Mouse (Mus musculus) G1E-ER4 (cell line): ENCODE data around the gene Lgals2. TPM values are rescaled to one million over a fixed set of nuclear protein-coding genes. Genes with fewer than 3 reads are reported as not detected.

ENCODE experiments used
- GATA1 ChIP-seq: IDR thresholded peaks from one replicate; pipeline ENCODE4 v1.8.0; 2012; ENCODE audit warnings: low read length, inconsistent platforms
- polyA plus RNA-seq: library from polyadenylated mRNA; stranded (reverse); fragments of >175 nt; gene quantifications from 2 replicates; pipeline ENCODE4 v1.2.3, GENCODE M21; 2012

Lgals2 gene
- polyA plus RNA-seq, 1 experiment: not detected

DNA sequence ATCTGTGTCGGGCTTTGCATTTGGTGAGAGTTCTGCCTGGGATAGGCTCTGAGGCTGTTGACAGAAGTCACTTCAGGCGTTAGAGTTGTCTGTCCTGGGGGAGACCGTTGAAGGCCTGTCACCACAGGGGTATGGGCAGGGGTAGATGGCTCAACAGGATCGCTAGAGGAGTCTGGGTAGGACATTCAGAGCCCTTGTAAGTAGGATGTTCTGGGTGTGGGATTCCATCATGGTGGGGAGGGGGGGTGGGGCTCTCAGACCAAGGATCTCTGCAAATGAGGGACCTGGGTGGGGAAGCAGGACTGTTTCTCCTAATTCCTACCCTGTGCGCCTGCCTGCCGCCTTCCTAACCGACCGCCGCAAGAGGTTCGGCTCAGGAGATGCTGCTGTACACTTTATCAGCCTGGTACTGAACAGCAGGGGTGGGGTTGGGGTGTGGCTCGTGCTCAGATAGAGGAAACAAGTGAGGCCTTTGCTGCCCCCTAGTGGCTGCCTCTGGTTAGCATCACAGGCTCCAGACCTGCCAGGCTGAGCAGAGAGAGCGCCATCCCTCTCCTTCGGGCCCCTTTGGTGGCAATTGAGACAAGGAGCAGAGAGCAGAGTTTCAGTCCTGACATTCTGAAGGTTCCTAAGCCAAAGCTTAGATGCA, 3.7 kb downstream of the Lgals2 start:
- TF ChIP-seq GATA1: no peak

DNA sequence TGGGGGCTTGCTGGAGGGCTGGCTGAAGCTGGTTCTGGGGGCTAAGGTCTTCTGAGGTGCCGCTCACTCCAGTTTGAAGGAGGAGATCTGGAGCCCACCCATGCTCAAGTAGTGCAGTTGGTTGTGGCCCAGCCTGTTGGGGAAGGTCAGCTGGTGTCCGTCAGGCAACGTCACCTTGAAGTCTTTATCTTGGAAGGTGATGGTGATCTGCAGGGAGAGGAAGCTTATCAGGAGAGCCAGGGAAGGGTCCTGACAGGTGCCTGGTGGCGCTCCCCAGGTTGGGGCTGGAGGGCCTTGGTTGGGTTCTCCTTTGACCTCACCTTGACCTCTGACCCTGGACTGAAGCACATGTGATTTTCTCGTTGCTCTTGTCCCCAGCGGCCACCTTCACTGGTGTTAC, 4.4 kb downstream of the Lgals2 start:
- TF ChIP-seq GATA1: no peak

DNA sequence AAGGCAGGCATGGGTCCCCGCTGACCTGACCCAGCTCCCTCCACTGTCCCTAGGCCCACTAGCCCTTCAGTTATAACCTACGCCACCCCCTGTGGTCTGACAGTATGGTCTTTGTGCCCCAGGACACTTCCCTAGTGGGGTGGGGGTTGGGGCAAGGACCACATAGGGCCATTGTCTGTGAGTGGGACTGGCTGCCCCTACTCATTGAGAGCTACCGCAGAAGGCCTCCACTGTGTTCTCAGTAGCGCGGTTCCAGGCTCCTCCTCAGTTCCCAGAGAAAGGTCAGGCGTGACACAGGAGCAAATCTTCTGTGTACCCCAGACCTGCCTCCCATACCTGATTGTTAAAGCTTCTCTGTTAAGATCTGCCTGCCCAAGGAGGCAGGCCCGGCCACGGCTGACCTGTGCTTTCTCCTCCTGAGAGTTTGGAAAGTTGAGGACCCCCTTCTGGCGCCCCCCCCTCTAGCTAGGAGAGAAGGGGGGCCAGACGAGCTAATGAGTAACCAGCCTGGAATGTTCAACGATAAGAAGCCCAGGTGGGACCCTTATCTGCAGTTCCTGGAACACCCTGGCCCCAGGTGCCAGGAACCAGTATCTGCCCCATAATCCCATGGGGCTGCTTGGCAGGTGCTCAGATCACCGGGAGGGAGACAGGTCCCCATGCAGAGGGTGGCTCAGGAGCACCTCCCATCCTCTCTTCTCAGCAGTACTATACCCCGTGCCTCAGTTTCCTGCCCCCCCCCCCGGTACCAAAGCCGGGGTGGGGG, 5.1 kb downstream of the Lgals2 start:
- no peak for TF ChIP-seq GATA1

DNA sequence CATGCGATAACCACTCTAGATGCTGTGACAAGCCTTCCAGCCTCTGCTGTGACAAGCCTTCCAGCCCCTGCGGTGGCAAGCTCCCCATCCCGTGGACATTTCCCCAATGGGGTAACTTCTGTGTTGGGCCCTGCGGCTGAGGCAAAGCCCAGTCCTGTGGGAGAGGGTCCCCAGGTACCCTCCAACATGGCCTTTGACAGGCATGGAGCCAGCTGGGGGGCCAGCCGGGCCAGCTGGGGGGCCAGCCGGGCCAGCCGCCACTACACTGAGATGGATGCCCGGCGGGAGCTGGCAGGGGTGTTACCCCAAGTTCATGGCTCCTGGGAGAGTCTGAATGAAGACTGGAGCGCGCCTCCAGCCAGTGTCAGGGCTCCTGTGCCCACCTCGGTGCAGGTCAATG, 5.8 kb downstream of the Lgals2 start:
- no peak for TF ChIP-seq GATA1

DNA sequence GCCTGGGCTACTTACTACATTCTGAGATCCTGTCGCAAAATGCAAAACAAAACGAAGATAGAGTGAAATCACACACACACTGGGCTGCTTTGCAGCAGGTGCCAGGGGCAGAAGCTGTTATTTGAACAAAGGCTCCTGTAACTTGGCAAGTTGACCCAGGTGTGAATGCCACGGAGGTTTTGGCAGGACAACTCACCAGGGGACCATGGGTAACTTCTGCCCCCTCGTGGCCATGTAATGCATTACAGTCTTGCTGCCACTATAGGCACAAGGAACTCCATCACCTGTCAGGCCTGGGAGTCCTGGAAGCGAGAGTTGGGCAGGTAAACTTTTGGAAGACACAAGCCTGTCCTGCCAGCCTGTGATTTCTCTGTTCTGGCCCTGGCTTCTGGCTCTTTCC, 6.9 kb downstream of the Lgals2 start:
- TF ChIP-seq GATA1: no peak

DNA sequence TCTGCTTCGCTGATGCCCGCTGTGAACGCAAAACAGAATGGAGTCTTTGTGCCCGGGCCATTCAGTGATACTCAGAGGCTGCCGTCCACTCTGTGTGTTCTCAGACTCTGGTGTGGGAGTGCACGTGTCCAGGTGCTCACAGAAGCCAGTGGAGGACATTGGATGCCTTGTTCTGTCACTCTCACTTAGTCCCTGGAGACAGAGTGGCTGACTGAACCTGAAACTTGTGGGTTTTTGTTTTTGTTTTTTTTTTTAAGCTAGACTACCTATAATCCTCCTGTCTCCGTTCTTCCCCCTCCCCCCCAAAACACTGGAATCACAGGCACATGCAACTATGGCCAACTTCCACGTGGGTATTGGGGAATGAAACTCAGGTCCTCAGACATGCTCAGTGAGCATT, 9.0 kb downstream of the Lgals2 start:
- no peak for TF ChIP-seq GATA1

DNA sequence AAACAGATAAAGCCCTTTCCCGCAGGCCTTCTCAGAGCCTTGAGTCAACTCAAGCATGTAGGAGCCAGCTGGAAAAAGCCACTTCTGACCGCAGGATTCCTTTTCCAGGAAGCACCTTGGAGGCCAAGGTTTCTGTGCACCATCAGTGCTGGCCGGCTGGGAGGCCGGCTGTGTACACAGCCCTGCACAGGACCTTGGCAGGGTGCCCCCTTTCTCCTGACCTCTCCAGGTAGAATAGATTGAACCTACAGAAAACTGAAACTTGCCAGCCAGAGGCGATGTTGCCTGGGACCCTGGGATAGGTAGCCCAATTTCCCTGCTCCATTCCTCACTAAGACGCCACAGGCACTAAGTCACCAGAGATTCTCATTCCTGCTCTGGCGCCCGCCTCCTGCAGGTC, 9.5 kb downstream of the Lgals2 start:
- no peak for TF ChIP-seq GATA1

DNA sequence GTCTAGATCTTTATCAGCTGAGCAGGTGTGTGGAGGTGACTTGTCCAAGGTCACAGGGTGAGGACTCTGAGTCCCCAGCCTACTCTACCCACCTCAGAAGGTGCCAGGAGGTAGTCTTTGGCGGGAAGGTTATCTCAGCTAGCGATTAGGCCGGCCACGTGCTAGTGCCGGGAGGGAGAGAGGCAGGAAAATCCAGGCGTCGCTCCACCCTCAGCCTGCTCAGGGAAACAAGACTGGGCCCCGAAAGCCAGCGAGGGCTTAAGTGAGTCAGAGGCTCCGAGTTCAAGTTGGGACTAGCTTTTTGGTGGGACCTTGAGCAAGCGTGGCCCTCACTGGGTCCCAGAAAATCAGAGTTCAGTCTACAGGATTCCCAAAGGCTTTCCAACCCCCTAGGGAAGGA, 10.0 kb downstream of the Lgals2 start:
- TF ChIP-seq GATA1: no peak

DNA sequence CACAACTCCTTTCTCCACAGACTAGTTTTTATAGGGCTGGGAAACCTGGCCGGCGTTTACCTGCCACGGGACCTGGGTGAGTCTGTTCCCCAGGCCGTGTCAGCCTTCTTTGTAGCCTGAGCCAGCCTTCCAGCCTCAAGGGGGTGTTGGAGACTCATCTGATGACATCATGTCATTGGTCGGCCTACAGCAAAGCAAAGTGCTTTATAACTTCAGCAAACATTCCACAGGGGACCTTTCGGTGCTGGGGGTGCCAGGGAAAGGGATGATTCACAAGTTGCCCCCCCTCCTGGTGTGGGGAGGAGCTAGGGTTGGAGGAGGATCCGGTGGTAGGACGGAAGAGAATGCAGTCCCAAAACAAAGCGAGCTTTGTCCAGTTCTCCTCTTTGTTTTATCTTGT, 10.5 kb downstream of the Lgals2 start:
- no peak for TF ChIP-seq GATA1

DNA sequence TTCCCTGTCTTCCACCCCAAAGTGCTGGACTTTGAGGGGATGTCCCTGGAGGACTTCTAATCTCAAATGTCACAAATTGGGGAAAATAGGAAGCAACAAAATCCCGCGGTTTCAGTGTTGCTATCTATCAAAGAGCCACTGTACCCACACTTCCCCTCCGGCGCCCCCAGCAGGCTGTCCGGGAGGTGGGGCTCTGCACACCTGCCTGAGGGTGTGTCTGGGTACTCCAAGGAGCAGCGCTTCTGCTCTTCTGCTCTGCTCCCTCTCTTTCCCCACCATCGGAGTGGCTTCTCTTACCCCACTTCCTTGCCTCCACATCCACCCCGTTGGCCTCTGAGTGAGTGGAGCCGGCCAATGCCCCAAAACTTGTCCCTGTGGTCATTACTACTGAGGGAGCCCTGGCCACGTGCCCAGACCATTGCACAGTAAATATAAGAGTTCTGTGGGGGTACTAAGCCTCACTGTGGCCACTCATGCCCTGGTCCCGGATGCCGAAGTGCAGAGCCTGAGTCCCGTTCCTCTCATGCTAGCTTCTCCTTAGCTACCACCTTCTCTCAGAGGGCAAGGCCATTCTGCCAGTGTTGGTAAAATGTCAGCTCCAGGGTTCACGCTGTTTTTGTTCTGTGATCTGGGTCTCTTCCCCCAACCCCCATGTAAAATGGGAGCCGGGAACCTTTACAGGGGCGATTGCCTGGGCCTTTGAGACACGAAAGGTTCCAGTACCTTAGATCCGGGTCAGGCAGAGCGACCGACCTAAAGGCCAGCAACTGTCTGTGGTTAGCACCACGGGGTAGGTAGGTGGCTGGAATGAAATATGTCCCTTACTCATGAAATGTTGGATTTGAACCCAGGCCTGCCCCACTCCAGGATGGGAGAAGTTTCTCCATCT, 11.5 kb downstream of the Lgals2 start:
- TF ChIP-seq GATA1: no peak

DNA sequence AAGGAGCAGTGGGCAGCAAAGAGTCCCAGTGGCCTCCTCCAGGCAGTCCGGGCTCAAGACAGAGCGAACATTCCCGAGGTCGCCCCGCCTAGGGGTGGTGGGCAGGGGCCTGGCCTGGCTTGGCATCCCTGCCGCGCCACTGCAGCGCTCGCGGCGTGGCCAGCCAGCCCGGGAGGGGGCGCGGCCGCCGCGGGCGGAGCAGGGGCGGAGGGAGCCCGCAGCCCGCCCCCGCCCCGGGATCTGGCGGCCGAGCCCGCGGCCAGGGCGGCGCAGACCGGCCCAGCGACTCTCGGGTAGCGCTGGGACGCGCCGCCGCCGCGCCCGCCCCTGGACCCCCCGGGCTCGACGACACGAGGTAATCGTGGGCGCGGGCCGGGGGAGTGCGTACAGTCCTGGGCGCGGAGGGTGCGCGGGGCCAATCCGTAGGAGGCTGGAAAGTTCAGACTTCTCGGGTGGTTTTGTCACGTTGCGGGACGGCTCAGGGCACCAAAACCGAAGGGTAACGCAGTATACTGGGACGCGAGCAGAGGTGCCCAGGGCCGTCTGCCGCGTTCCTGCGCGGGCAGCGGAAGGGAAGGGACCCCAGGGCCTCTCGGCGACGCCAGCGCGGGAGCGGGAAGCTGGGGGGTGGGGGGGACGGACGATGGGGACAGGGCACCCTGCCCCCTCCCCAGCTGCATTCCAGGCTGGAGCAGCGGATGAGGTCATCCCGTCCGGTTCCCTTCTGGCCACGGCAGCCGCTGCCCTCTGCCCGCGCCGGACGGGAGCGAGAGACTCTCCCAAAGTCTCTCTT, 12.8 kb downstream of the Lgals2 start, which contains the start of gene Cdc42ep1:
TSS of gene Cdc42ep1 (plus strand) at position 254 of the 793 bp plus-strand sequence.
- no peak for TF ChIP-seq GATA1

DNA sequence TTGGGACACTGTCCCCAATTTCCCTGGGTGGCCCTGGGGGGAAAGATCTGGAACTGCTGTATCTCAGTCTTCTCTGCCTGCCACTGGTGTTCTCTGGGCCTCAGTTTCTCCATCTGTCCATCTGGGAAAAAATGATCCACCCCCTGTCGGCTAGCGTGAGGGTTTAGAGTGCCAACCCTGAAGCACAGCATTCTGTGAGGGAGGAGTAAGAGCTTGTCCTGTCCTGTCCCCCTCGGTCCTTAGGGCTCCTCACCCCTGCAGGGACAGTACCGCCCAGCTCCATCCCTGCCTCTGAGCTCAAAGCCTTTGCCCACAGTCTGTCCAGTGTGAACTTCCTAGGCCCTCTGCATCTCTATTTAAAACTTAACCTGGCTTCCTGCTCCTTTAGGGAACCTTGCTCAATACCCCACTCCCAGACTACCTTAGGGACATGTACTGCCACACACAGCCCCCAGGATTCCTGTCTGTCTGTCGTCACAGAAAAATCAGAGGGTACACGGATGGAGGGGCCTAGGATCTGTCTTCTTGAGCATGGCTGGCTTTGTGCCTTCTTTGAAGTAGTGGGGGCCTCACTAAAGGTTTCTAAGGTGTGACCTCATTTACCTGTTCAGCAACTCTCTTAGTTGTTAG, 14.1 kb downstream of the Lgals2 start:
- TF ChIP-seq GATA1: no peak

DNA sequence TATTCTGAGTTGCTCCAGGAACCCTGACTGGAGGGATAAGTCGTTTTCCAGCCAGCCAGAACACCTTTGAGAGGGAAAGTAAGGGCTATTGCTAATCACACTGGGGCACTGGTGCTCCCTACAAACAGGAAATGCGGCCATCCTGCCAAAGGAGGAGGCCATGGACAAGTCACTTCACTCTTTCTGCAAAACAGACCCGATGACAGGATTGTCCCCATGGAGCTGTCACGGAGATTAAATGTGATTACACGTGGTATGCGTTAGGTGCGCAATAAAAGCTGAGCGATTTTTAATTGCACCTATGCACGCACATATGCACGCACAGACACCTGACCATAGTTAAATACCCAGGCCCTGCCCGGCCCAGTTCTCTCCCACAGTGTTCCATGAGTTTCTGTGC, 14.6 kb downstream of the Lgals2 start:
- no peak for TF ChIP-seq GATA1

DNA sequence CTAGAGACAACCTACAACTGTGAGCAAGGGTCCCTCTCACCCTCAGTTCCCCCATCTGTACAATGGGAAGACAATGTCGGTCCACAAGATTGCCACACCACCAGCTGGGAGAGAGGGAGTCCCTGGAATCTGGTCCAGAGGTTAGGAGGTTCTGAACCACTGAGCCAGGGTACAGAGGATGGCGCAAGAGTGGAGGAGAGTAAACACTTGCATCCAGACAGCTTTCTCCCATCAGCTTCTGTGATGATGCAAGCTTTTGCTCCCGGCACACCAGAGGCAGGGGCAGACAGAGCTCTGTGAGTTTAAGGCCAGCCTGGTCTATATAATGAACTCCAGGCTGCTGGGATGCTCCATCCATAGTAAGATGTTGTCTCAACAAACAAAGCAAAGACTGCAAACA, 15.1 kb downstream of the Lgals2 start:
- TF ChIP-seq GATA1: no peak

DNA sequence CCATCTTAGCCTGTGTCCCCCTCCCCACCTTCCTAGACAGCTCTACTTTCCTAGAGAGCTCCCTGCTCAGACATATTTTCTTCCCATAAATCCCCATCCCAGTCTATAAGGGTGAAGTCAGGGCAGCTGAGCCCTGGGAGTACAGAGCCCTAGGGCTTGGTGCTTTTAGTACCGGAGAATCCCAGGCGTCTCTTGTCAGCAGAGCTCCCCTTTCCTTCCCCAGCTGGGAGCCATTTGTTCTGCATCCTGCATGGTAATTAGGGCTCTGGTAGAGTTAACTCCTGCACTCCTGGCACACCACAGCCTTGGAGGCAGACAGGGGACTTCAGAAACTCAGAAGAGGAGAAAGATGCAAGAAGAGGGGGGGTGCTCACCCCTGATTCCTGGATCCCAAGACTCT, 15.6 kb downstream of the Lgals2 start:
- no peak for TF ChIP-seq GATA1

DNA sequence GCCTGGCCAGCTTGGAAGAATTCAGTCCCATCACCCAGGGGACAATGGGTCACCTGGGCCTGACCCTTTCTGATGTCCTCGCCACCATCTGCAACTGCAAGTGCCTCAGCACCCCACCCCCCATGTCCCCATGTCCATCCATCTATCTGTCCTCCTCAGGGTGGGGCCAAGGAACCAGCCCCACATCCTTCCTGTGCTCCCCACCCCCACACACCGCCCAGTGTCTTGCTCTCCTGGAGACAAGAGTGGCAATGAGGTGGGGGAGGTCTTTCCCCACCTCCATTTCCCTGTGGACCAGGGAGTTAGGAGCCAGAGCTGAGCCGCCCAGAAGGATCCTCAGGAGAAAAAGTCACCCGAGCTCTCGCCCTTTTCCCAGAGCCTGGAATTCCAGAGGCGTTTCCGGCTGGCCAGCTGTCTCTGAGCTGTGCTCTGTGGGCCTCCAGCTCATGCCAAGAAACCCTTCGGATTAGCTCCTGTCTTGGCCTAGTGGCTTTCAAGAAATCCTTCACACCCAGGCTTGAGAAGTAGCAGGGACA, 19.2 kb downstream of the Lgals2 start:
- TF ChIP-seq GATA1: no peak
